Mouse (Mus musculus): Measurements from ENCODE around the gene Dpep2nb.
"Not testable (repeated sequence)": the region's sequence is repeated elsewhere in the genome, so short reads cannot be mapped to it uniquely, and the experiment has no call there.

Dpep2nb gene

GRCm38 (mm10) chr8:106005875-106006274, at the start of gene Dpep2nb:
Dpep2nb (minus strand) TSS chr8:106005975.
- no peak for DNase-seq (ENCODE audit: low spot score in 2 of 2)

- peak; percentile 73 to 77 for DNase-seq (ENCODE audit: low spot score in 2 of 2)
These were observed 49.3 kb upstream of the Dpep2nb start for GRCm38 (mm10) chr8:106055038-106055437.

- DNase-seq (ENCODE audit: low spot score in 2 of 2) = peak; percentile 97 to 98
These were observed 48.5 kb upstream of the Dpep2nb start for GRCm38 (mm10) chr8:106054190-106054811.

- peak; percentile 91 to 93 for DNase-seq (ENCODE audit: low spot score in 2 of 2)
These were observed 46.8 kb upstream of the Dpep2nb start for GRCm38 (mm10) chr8:106052510-106053089.

- no peak for DNase-seq (ENCODE audit: low spot score in 2 of 2)
These were observed 45.3 kb upstream of the Dpep2nb start for GRCm38 (mm10) chr8:106051068-106051467.

GRCm38 (mm10) chr8:106049840-106050239, 44.1 kb upstream of the Dpep2nb start:
- DNase-seq (ENCODE audit: low spot score in 2 of 2) = no peak

GRCm38 (mm10) chr8:106047854-106048630, 42.3 kb upstream of the Dpep2nb start:
- DNase-seq (ENCODE audit: low spot score in 2 of 2) = no peak

GRCm38 (mm10) chr8:106046872-106047559, 41.2 kb upstream of the Dpep2nb start:
- DNase-seq (ENCODE audit: low spot score in 2 of 2) = no peak

GRCm38 (mm10) chr8:106044151-106044550, 38.4 kb upstream of the Dpep2nb start:
- no peak for DNase-seq (ENCODE audit: low spot score in 2 of 2)

- DNase-seq (ENCODE audit: low spot score in 2 of 2) = no peak
These were observed 37.3 kb upstream of the Dpep2nb start for GRCm38 (mm10) chr8:106043055-106043454.

GRCm38 (mm10) chr8:106040218-106040617, 34.4 kb upstream of the Dpep2nb start:
- DNase-seq (ENCODE audit: low spot score in 2 of 2) = peak; percentile 41 to 45

GRCm38 (mm10) chr8:106039605-106040004, 33.8 kb upstream of the Dpep2nb start:
- peak in 1 of 2 experiments; percentile 48 for DNase-seq (ENCODE audit: low spot score in 2 of 2)

- no peak for DNase-seq (ENCODE audit: low spot score in 2 of 2)
These were observed 32.9 kb upstream of the Dpep2nb start for GRCm38 (mm10) chr8:106038721-106039120.

GRCm38 (mm10) chr8:106022483-106022882, 16.7 kb upstream of the Dpep2nb start:
- DNase-seq (ENCODE audit: low spot score in 2 of 2) = peak; percentile 67 to 79

- DNase-seq (ENCODE audit: low spot score in 2 of 2) = no peak
These were observed 12.3 kb upstream of the Dpep2nb start for GRCm38 (mm10) chr8:106018039-106018438.

- peak; percentile 8 to 41 for DNase-seq (ENCODE audit: low spot score in 2 of 2)
These were observed 11.4 kb upstream of the Dpep2nb start for GRCm38 (mm10) chr8:106017130-106017529.

- no peak for DNase-seq (ENCODE audit: low spot score in 2 of 2)
These were observed 10.5 kb upstream of the Dpep2nb start for GRCm38 (mm10) chr8:106016284-106016683.

- not testable (repeated sequence) for DNase-seq (ENCODE audit: low spot score in 2 of 2)
These were observed 6.4 kb upstream of the Dpep2nb start for GRCm38 (mm10) chr8:106012203-106012602.

GRCm38 (mm10) chr8:106011643-106011986, 5.8 kb upstream of the Dpep2nb start, which contains the start of gene Ddx28:
Ddx28 (minus strand) TSS chr8:106011882.
- DNase-seq (ENCODE audit: low spot score in 2 of 2) = no peak

- DNase-seq (ENCODE audit: low spot score in 2 of 2) = peak; percentile 86 to 89
These were observed 5.2 kb upstream of the Dpep2nb start for GRCm38 (mm10) chr8:106010748-106011642.

GRCm38 (mm10) chr8:106007891-106008290, 2.1 kb upstream of the Dpep2nb start:
- not testable (repeated sequence) for DNase-seq (ENCODE audit: low spot score in 2 of 2)
